In the genomic region with DNA sequence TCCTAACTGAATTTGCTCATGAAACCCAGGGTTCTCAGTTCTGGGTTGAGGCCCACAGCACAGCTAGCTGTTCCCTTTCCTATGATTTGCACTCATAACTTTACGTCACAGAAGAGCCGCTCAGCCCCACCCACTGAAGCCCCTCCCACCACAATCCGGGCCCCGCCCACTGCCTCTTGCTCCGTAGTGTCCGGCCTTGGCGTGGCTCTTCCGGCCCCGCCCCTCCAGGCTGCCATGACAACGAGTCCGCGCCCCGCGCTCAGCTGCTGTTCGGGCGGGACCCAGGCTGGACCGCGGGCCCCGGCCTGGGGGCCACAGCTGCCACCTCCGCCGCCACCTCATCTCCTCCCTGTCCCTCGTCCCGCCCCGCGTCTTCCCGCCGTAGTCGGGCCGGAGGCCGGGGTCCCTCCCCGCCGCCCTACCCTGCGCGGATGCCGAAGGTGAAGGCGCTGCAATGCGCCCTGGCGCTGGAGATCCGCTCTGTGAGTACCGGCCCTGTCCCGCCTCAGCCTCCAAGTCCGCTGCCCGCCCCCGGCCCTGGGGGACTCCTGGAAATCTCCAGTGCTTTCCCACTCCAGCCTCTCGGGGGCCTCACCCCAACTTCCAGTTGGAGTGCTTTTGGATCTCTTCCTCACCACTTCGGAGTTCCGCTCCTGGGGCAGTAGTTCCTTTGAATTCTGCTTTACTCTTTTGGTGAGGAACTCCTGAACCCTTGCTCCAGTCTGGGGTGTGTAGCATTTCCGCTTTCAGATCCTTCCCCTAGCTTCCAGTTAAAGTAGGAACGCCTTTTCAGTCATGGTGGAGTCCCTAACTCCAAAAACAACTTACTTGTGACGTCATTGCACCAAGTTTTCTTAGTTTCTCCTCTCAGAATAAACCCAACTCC, we compare ENCODE assay signal across 8 mouse cellular contexts. TPM values are rescaled to one million over a fixed set of nuclear protein-coding genes. Genes with fewer than 3 reads are reported as not detected.
DNase-seq lines count a peak whose midpoint lies in the region; ATAC-seq lines count a peak whose summit lies in the region.

A gene (plus strand): TSS at position 209 of the 886 bp plus-strand sequence.

- peak; percentile 93 to 94 for DNase-seq in adrenal gland, adult 18-20 months (ENCODE audit: low spot score in 2 of 2)
- peak; percentile 94 for DNase-seq in embryo, embryonic 11 days
- DNase-seq in gastrocnemius, postnatal 25 days = peak; percentile 88
- peak; percentile 95 for DNase-seq in intestine, embryonic 14.5 days (ENCODE audit: low spot score)
- DNase-seq in left cerebral cortex, postnatal 14 days (ENCODE audit: low spot score in 2 of 2) = peak; percentile 30 to 51
- peak; percentile 60 for DNase-seq in right cerebral cortex, postnatal 14 days
- peak; percentile 90 for DNase-seq in urinary bladder, postnatal 25 days (ENCODE audit: low spot score)

- peak within 1 kb of the TSS; percentile 88 for H3K4me3 ChIP-seq in intestine, embryonic 14.5 days (ENCODE audit: low read depth, low read length)

- H3K27ac ChIP-seq in intestine, embryonic 14.5 days (ENCODE audit: low read depth) = peak within 1 kb of the TSS; percentile 84

- peak; percentile 98 for ATAC-seq in intestine, embryonic 14.5 days (replicated peaks; ENCODE audit: low FRiP score, low TSS enrichment, low read depth)
- peak; percentile 98 for ATAC-seq in megakaryocyte-erythroid progenitor cell, adult 5-6 weeks (replicated peaks; ENCODE audit: low FRiP score, low TSS enrichment, poor library complexity, severe bottlenecking)

- no peaks in the 10 kb centered on the region for H3K27me3 ChIP-seq in intestine, embryonic 14.5 days (replicated peaks; ENCODE audit: control insufficient read depth, insufficient read depth, low read length)

- peak within 1 kb of the TSS; percentile 68 for H3K9ac ChIP-seq in intestine, embryonic 14.5 days (ENCODE audit: low read length)

- under 1% methylated on average over 47 of the region's 50 CpGs for WGBS in intestine, embryonic 14.5 days

- peak within 1 kb of the TSS; percentile 55 for H3K4me2 ChIP-seq in intestine, embryonic 14.5 days (ENCODE audit: low read length)

- peaks cover 3% of the 10 kb centered on the region for H3K4me1 ChIP-seq in intestine, embryonic 14.5 days (replicated peaks; ENCODE audit: control insufficient read depth, insufficient read depth, low read length)

- H3K36me3 ChIP-seq in intestine, embryonic 14.5 days (ENCODE audit: control insufficient read depth, insufficient read depth, low read length) = no peaks in the 10 kb centered on the region

- intact Hi-C loops in left cerebral cortex, postnatal 14 days (cut with DNase I) = no loop called here

- no peaks in the 10 kb centered on the region for H3K9me3 ChIP-seq in intestine, embryonic 14.5 days (ENCODE audit: control insufficient read depth, low read length)

RNA-seq across cellular contexts. Expression of the gene that starts here (rescaled TPM):
- 1 to 10 TPM; 7.3 to 9.8 TPM for total RNA-seq in adrenal gland, adult 18-20 months (2021)
- 1 to 10 TPM; 2.8 to 3.5 TPM for total RNA-seq in gastrocnemius, postnatal 25 days (2021)
- 19.4 and 22.8 TPM in 2 replicates for polyA plus RNA-seq in intestine, embryonic 14.5 days (2014; fragmentation: Nextera tagmentation; extraction: Ambion mirVana)
- total RNA-seq in left cerebral cortex, postnatal 14 days (2021) = 1 to 10 TPM; 4.1 to 5.5 TPM
- total RNA-seq in megakaryocyte-erythroid progenitor cell, adult 5-6 weeks (2014; fragmentation: Nextera tagmentation) = 9.5 and 11.1 TPM in 2 replicates
- total RNA-seq in megakaryocyte-erythroid progenitor cell, adult 5-6 weeks (2017) = 6.3 and 7.9 TPM in 2 replicates

Comparison
In these comparisons a context has a peak if more than half of its experiments do, and no peak if none do; other contexts are left out.
1. Peak in every context shown above with its lines: DNase-seq, ATAC-seq, H3K4me3 ChIP-seq and H3K27ac ChIP-seq.
2. DNase-seq: peak in every context shown above with its lines; median percentile 95 in intestine, embryonic 14.5 days; 94 in embryo, embryonic 11 days; 94 in adrenal gland, adult 18-20 months; 90 in urinary bladder, postnatal 25 days; 88 in gastrocnemius, postnatal 25 days; 60 in right cerebral cortex, postnatal 14 days; 40 in left cerebral cortex, postnatal 14 days.